9 mouse cellular contexts compared by ENCODE assay signal in the genomic region with DNA sequence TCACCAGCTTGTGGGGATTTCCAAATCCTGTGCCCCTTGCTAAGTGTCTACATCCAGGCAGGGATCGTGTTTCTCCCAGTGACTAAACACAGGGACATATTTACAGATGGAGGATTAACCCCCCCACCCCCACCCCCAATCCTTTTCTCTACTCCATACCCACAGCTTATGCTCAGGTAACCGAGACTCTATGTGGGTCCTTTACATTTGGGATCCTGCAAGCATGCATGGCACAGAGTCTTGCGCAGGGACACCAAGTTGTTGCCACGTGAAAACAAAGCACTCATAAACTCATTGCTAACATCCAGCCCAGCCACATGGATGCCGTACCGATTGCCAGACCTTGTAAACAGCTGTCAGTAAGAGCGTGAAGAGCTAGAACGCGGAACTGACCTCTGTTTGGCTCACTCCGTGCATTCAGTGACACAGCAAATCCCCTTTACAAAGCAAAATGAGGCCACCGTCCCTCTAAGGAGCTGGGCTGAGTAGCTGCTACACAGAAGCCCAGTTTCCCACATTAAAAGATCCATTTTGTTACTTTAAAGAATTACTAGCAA.
DNase-seq lines count a peak whose midpoint lies in the region; ATAC-seq and TF ChIP-seq lines count a peak whose summit lies in the region.
"Had no signal": no experiment of that assay in that cellular context is flagged by ENCODE, and none has a peak within 500 bp of the region (broad histone marks: within the 10 kb centered on the region; RNA-seq: fewer than 3 reads in every experiment).

No protein-coding gene starts in this region.

- H3K4me3 ChIP-seq in lung, embryonic 14.5 days (ENCODE audit: low read depth, low read length): no peak overlapping the region
- H3K4me3 ChIP-seq in embryonic fibroblast, embryonic 13.5 days (ENCODE audit: insufficient read depth, low read length): no peak overlapping the region
- no peak overlapping the region for H3K4me3 ChIP-seq in hindbrain, embryonic 15.5 days
- no peak overlapping the region for H3K4me3 ChIP-seq in midbrain, embryonic 11.5 days (ENCODE audit: low read depth, low read length)
- H3K4me3 ChIP-seq: heart, embryonic 15.5 days had no signal

- no peak for TF ChIP-seq POLR2A in embryonic fibroblast, embryonic 13.5 days (IDR thresholded peaks at IDR 0.05; ENCODE audit: low read depth, low read length)

- no peak overlapping the region for H3K9ac ChIP-seq in lung, embryonic 14.5 days
- no peak overlapping the region for H3K9ac ChIP-seq in hindbrain, embryonic 15.5 days
- H3K9ac ChIP-seq in midbrain, embryonic 11.5 days (ENCODE audit: low read length): no peak overlapping the region
- H3K9ac ChIP-seq: heart, embryonic 15.5 days had no signal

- 31% methylated on average over 11 of the region's 11 CpGs for WGBS in lung, embryonic 14.5 days
- WGBS in hindbrain, embryonic 15.5 days: 46% methylated on average over 11 of the region's 11 CpGs
- WGBS in midbrain, embryonic 11.5 days: 28% methylated on average over 11 of the region's 11 CpGs

- H3K4me1 ChIP-seq in lung, embryonic 14.5 days (ENCODE audit: insufficient read depth): peaks cover 20% of the 10 kb centered on the region
- H3K4me1 ChIP-seq in embryonic fibroblast, embryonic 13.5 days (ENCODE audit: control insufficient read depth, insufficient read depth, low read length): peaks cover 34% of the 10 kb centered on the region
- peaks cover 9% of the 10 kb centered on the region; the same call in 1 of the 2 replicates for H3K4me1 ChIP-seq in hindbrain, embryonic 15.5 days (replicated peaks)
- H3K4me1 ChIP-seq in midbrain, embryonic 11.5 days (ENCODE audit: control insufficient read depth, insufficient read depth, low read length): peaks cover 4% of the 10 kb centered on the region

- no peaks in the 10 kb centered on the region for H3K27me3 ChIP-seq in lung, embryonic 14.5 days (ENCODE audit: insufficient read depth, low read length)
- no peaks in the 10 kb centered on the region for H3K27me3 ChIP-seq in hindbrain, embryonic 15.5 days
- H3K27me3 ChIP-seq in midbrain, embryonic 11.5 days (ENCODE audit: control insufficient read depth, insufficient read depth, low read length): no peaks in the 10 kb centered on the region
- H3K27me3 ChIP-seq: heart, embryonic 15.5 days had no signal

- H3K4me2 ChIP-seq in lung, embryonic 14.5 days: no peak overlapping the region
- no peak overlapping the region for H3K4me2 ChIP-seq in hindbrain, embryonic 15.5 days
- no peak overlapping the region; the same call in 1 of the 2 replicates for H3K4me2 ChIP-seq in midbrain, embryonic 11.5 days
- H3K4me2 ChIP-seq: heart, embryonic 15.5 days had no signal

- no peak for TF ChIP-seq CTCF in lung, embryonic 14.5 days (IDR thresholded peaks at IDR 0.05; ENCODE audit: low read depth)
- no peak for TF ChIP-seq CTCF in embryonic fibroblast, embryonic 13.5 days (IDR thresholded peaks at IDR 0.05; ENCODE audit: borderline replicate concordance, insufficient read depth, low read length)

- peak; percentile 74 for DNase-seq in lung, embryonic 14.5 days
- no peak for DNase-seq in lung, postnatal 14 days
- DNase-seq in midbrain, embryonic 11.5 days (ENCODE audit: low spot score, missing footprints): peak; percentile 85
- DNase-seq in thymus, postnatal 14 days: no peak
- no peak for DNase-seq in adrenal gland, postnatal 25 days
- DNase-seq in right cerebral cortex, postnatal 14 days: no peak

- H3K9me3 ChIP-seq in lung, embryonic 14.5 days (ENCODE audit: low read depth, low read length): no peaks in the 10 kb centered on the region
- no peaks in the 10 kb centered on the region for H3K9me3 ChIP-seq in hindbrain, embryonic 15.5 days
- H3K9me3 ChIP-seq in midbrain, embryonic 11.5 days (ENCODE audit: control insufficient read depth, low read length): no peaks in the 10 kb centered on the region
- H3K9me3 ChIP-seq: heart, embryonic 15.5 days had no signal

- no peak overlapping the region for H3K27ac ChIP-seq in lung, embryonic 14.5 days (ENCODE audit: low read depth)
- H3K27ac ChIP-seq in embryonic fibroblast, embryonic 13.5 days (ENCODE audit: insufficient read depth, low read length): peak overlapping the region; percentile 37
- no peak overlapping the region for H3K27ac ChIP-seq in hindbrain, embryonic 15.5 days (replicated peaks)
- H3K27ac ChIP-seq in midbrain, embryonic 11.5 days (ENCODE audit: low read depth, low read length): no peak overlapping the region
- H3K27ac ChIP-seq: heart, embryonic 15.5 days had no signal

- ATAC-seq in lung, embryonic 14.5 days (ENCODE audit: insufficient read depth): peak; percentile 72
- ATAC-seq in hindbrain, embryonic 15.5 days (ENCODE audit: low FRiP score, low read depth): peak; percentile 25; the same call in 1 of the 2 replicates
- peak; percentile 62 for ATAC-seq in midbrain, embryonic 11.5 days (ENCODE audit: low FRiP score)

- H3K36me3 ChIP-seq in lung, embryonic 14.5 days (ENCODE audit: insufficient read depth): no peaks in the 10 kb centered on the region
- no peaks in the 10 kb centered on the region for H3K36me3 ChIP-seq in hindbrain, embryonic 15.5 days
- no peaks in the 10 kb centered on the region for H3K36me3 ChIP-seq in midbrain, embryonic 11.5 days (ENCODE audit: control insufficient read depth, insufficient read depth, low read length)
- H3K36me3 ChIP-seq: heart, embryonic 15.5 days had no signal

Comparison
In these comparisons a context has a peak if more than half of its experiments do, and no peak if none do; other contexts are left out.
1. DNase-seq: peak in lung, embryonic 14.5 days (single experiment) and midbrain, embryonic 11.5 days (single experiment); none in lung, postnatal 14 days (single experiment), thymus, postnatal 14 days (single experiment), adrenal gland, postnatal 25 days (single experiment) and right cerebral cortex, postnatal 14 days (single experiment).
2. Peak in every context shown above with its lines, with median percentiles within 50 percentile points of each other: ATAC-seq.